ENCODE assay signal across 17 mouse cellular contexts in the genomic region with DNA sequence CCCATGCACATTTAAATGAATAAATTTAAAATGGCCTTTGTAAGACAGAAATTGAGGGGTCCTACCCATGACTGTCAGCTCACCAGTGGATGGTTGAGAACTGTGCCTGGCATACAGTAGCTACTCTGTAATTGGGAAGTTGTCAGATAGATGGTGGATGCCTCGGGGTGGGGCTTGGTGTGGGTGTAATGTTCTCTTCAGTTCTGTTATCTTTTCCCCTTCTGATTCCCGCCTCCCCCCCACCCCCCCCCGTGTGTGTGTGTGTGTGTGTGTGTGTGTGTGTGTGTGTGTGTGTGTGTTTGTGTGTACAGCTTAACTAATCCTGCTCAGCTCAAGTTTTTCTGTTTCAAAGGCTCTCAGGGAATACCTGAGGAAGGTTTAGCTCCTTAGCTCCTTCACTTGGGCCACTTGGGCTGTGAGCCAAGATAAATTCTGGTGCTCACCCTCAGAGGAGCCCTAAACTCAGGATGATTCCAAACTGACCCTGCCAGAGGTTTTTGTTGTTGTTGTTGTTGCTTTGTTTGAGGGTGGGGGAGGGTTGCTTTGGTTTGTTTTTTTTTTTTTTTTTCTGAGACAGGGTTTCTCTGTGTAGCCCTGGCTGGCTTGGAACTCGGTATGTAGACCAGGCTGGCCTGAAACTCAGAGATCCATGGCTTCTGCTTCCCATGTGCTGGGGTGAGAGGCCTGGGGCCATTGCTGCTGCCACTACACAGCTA.
"Had no signal": no experiment of that assay in that cellular context is flagged by ENCODE, and none has a peak within 500 bp of the region (broad histone marks: within the 10 kb centered on the region; RNA-seq: fewer than 3 reads in every experiment).

No protein-coding gene starts in this region.

- H3K4me2 ChIP-seq: limb, embryonic 12.5 days; limb, embryonic 15.5 days; liver, embryonic 11.5 days; lung, embryonic 15.5 days; midbrain, embryonic 11.5 days had no signal

- H3K9me3 ChIP-seq: limb, embryonic 15.5 days; lung, embryonic 15.5 days had no signal

- DNase-seq: kidney, adult 18-20 months; kidney, adult 9 months; kidney, postnatal 14 days; kidney, postnatal 4 days; left cerebral cortex, postnatal 4 days; liver, postnatal 0 days; midbrain, embryonic 14.5 days; thymus, adult 18-20 months; thymus, postnatal 36 days had no signal

- H3K9ac ChIP-seq: limb, embryonic 12.5 days; limb, embryonic 15.5 days; liver, embryonic 14.5 days; liver, postnatal 0 days; lung, embryonic 15.5 days had no signal

- H3K4me3 ChIP-seq: limb, embryonic 12.5 days; limb, embryonic 15.5 days; lung, embryonic 15.5 days; megakaryocyte, embryonic 14.5 days had no signal

- H3K27me3 ChIP-seq: limb, embryonic 12.5 days; limb, embryonic 15.5 days; lung, embryonic 15.5 days had no signal

- H3K36me3 ChIP-seq: limb, embryonic 12.5 days; limb, embryonic 15.5 days; lung, embryonic 15.5 days had no signal

- H3K4me1 ChIP-seq: limb, embryonic 12.5 days; limb, embryonic 15.5 days; lung, embryonic 15.5 days had no signal

- ATAC-seq: liver, postnatal 0 days had no signal

- H3K27ac ChIP-seq: limb, embryonic 12.5 days; limb, embryonic 15.5 days; liver, embryonic 14.5 days; lung, embryonic 15.5 days; macrophage had no signal
